Mouse (Mus musculus) midbrain, embryonic 14.5 days (tissue): ENCODE measurements around the gene Rpe. TPM values are rescaled to one million over a fixed set of nuclear protein-coding genes. Genes with fewer than 3 reads are reported as not detected.

Source experiments
- ATAC-seq: fragments of 200-750 bp; cut with Nextera tagmentation; 2 replicates; pipeline ENCODE4 v1.8.0; 2017; ENCODE audit warnings: moderate number of reproducible peaks, moderate library complexity; ENCODE audit not compliant: low FRiP score, low TSS enrichment
- DNase-seq: peaks from one replicate; pipeline ENCODE4 v3.0.0-alpha.2; 2015
- H3K27ac ChIP-seq: fragments of 300-500 bp; sonication (generic); replicated peaks from 2 replicates; pipeline ENCODE4 v1.5.1; 2014; ENCODE audit warnings: mild to moderate bottlenecking, low read depth, low read length, moderate library complexity
- H3K27me3 ChIP-seq: fragments of 300-500 bp; sonication (generic); 2 replicates; pipeline ENCODE4 v1.6.1; 2014; ENCODE audit warnings: low read length, control low read depth, mixed read lengths; ENCODE audit not compliant: control insufficient read depth, insufficient read depth
- H3K36me3 ChIP-seq: fragments of 300-500 bp; sonication (generic); 2 replicates; pipeline ENCODE4 v1.6.1; 2014; ENCODE audit warnings: low read length, control low read depth; ENCODE audit not compliant: control insufficient read depth, insufficient read depth
- H3K4me1 ChIP-seq: fragments of 300-500 bp; sonication (generic); 2 replicates; pipeline ENCODE4 v1.6.1; 2014; ENCODE audit warnings: mild to moderate bottlenecking, antibody characterized with exemption, low read length, control low read depth; ENCODE audit not compliant: control insufficient read depth, insufficient read depth
- H3K4me2 ChIP-seq: fragments of 300-500 bp; sonication (generic); 2 replicates; pipeline ENCODE4 v1.6.1; 2014; ENCODE audit warnings: mild to moderate bottlenecking, low read length, moderate library complexity
- H3K4me3 ChIP-seq: fragments of 300-500 bp; sonication (generic); replicated peaks from 2 replicates; pipeline ENCODE4 v1.5.1; 2014; ENCODE audit warnings: low read depth, low read length
- H3K9ac ChIP-seq: fragments of 300-500 bp; sonication (generic); replicated peaks from 2 replicates; pipeline ENCODE4 v1.6.1; 2014; ENCODE audit warnings: mild to moderate bottlenecking, low read length, moderate library complexity
- H3K9me3 ChIP-seq: fragments of 300-500 bp; sonication (generic); 2 replicates; pipeline ENCODE4 v1.6.1; 2016; ENCODE audit warnings: low read length, control low read depth, mixed read lengths; ENCODE audit not compliant: control insufficient read depth
- WGBS: fragments of 180-500 bp; shearing (Covaris S2); extraction: QIAGEN DNeasy Blood & Tissue Kit; methylation state at CpG from one replicate; pipeline ENCODE4 v1.1.7; 2014; 5-methylcytosine and 5-hydroxymethylcytosine counted together
- polyA plus RNA-seq: library from polyadenylated mRNA; unstranded; fragments of >200 nt; fragmentation: Nextera tagmentation; extraction: Ambion mirVana; gene quantifications from 2 replicates; pipeline ENCODE4 v1.2.1, GENCODE M21; 2014

Rpe gene
- polyA plus RNA-seq, 1 experiment from 2014 or later, result 36.8 TPM

GRCm38 (mm10) chr1:66702623-66703345 is 2.2 kb downstream of the Rpe start:
- Histone ChIP-seq H3K4me3 (no peak overlapping the region), H3K27me3 (no peaks in the 10 kb centered on the region), H3K4me1 (peaks cover 11% of the 10 kb centered on the region), H3K36me3 (peaks cover 14% of the 10 kb centered on the region; the same call in 1 of the 2 replicates), H3K9me3 (no peaks in the 10 kb centered on the region), H3K27ac (no peak overlapping the region), H3K9ac (no peak overlapping the region), H3K4me2 (no peak overlapping the region)
- DNase-seq (no peak), ATAC-seq (no peak)
- WGBS, result 91% methylated on average over 4 of the region's 4 CpGs

DNA sequence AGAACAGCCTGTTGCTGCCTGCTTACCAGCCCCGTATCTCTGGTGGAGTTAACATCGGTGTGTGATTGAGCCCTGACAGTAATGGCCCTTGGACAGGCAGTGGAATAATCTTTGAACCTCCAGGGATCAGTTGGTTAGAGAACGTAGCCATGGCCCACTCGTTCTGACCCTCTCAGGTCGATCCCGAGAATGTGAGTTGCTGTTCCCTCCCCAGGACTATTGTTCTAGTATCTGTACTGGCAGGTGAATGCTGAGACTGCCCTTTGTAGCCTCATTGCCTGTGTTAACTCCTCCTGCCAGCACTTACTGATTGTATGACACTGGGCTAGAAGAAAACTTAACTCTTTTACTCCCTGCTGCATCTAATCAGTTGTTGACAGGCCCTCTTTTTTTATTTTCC is 3.9 kb downstream of the Rpe start:
- no peak overlapping the region for H3K4me3 ChIP-seq
- no peak overlapping the region for H3K27ac ChIP-seq
- ATAC-seq (no peak), DNase-seq (no peak)
- H3K27me3 ChIP-seq, result no peaks in the 10 kb centered on the region
- WGBS, result 68% methylated on average over 6 of the region's 6 CpGs
- H3K36me3 ChIP-seq, result peaks cover 20% of the 10 kb centered on the region
- H3K9me3 ChIP-seq, result no peaks in the 10 kb centered on the region
- H3K4me1 ChIP-seq, result peaks cover 11% of the 10 kb centered on the region
- H3K4me2 ChIP-seq, result no peak overlapping the region
- H3K9ac ChIP-seq, result no peak overlapping the region

DNA sequence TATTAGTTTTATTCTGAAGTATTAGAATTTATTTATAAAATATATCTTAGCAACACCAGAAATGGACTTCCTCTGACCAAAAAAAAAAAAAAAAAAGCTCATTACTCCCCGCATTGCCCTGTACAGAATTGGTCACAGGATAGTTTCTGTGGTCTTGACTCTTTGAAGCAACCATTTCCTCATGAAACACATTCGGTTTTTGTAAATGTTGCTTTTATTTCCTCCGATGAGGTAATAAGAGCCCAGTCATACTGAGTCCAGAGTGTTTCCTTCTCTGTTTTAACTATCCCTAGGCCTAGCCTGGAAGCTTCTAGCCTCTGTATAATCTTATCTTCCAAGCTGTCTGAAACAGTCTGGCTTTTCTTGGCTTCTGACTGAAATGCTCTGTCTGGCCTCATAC is 12.2 kb downstream of the Rpe start:
- WGBS, result 99% methylated on average over 3 of the region's 3 CpGs
- Histone ChIP-seq H3K27ac (no peak overlapping the region), H3K9ac (no peak overlapping the region), H3K27me3 (no peaks in the 10 kb centered on the region), H3K36me3 (peaks cover 38% of the 10 kb centered on the region), H3K4me1 (no peaks in the 10 kb centered on the region), H3K4me3 (no peak overlapping the region), H3K4me2 (no peak overlapping the region), H3K9me3 (no peaks in the 10 kb centered on the region)
- DNase-seq, result no peak
- no peak for ATAC-seq

DNA sequence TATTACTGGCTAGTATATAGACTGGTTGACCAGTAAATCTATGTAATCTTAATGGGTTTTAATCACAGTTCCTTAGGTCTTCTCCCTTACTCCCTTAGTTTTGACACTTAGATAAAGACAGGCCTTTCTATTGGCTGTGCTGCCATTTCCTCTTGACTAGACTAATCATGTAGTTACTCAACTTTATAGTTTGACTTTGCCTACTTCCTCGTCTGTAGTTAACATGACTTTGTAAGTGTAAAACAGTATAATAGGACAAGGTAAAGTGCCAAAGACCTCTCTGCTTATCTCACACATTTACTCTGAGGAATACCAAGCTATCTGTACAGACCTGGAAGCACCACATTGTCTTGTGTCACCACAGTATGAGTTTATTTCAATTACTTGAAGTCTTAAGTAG is 29.9 kb downstream of the Rpe start:
- DNase-seq (no peak), ATAC-seq (no peak)
- no peak overlapping the region for H3K4me2 ChIP-seq
- no peaks in the 10 kb centered on the region for H3K9me3 ChIP-seq
- no peaks in the 10 kb centered on the region for H3K4me1 ChIP-seq
- no peak overlapping the region for H3K27ac ChIP-seq
- no peaks in the 10 kb centered on the region for H3K27me3 ChIP-seq
- 89% methylated on average over 1 of the region's 1 CpGs for WGBS
- no peak overlapping the region for H3K9ac ChIP-seq
- H3K4me3 ChIP-seq, result no peak overlapping the region
- H3K36me3 ChIP-seq, result peaks cover 32% of the 10 kb centered on the region

- Histone ChIP-seq H3K27ac (no peak overlapping the region), H3K4me2 (no peak overlapping the region), H3K9me3 (no peaks in the 10 kb centered on the region), H3K4me3 (no peak overlapping the region), H3K36me3 (peaks cover 15% of the 10 kb centered on the region; the same call in 1 of the 2 replicates), H3K27me3 (no peaks in the 10 kb centered on the region), H3K4me1 (no peaks in the 10 kb centered on the region), H3K9ac (no peak overlapping the region)
- DNase-seq (no peak), ATAC-seq (no peak)
- WGBS, result 86% methylated on average over 1 of the region's 1 CpGs
Measured at GRCm38 (mm10) chr1:66768764-66769163, 68.1 kb downstream of the Rpe start.

Other genes starting within 250 kb of the Rpe start
- 6.3 and 7.6 TPM in 2 replicates for gene Unc80, start 232.5 kb upstream of the Rpe start, polyA plus RNA-seq
- 13.9 and 15.9 TPM in 2 replicates for gene Kansl1l, start 116.7 kb downstream of the Rpe start, polyA plus RNA-seq
- gene Acadl, start 162.4 kb downstream of the Rpe start, polyA plus RNA-seq, result 27.9 and 41.1 TPM in 2 replicates
- 0.30 TPM in 1 of 2 replicates, not detected in the other for gene Myl1, start 244.6 kb downstream of the Rpe start, polyA plus RNA-seq